ENCODE assay signal across 25 mouse cellular contexts in genomic region chr15:93601461-93602015, GRCm38 (mm10). TPM values are rescaled to one million over a fixed set of nuclear protein-coding genes. Genes with fewer than 3 reads are reported as not detected.
A peak's percentile ranks its signal among the peaks of the same experiment; 100 is the strongest.
DNase-seq lines count a peak whose midpoint lies in the region; ATAC-seq and TF ChIP-seq lines count a peak whose summit lies in the region.
"Had no signal": no experiment of that assay in that cellular context is flagged by ENCODE, and none has a peak within 500 bp of the region (broad histone marks: within the 10 kb centered on the region; RNA-seq: fewer than 3 reads in every experiment).

No protein-coding gene starts in this region.

- no peak for TF ChIP-seq RAD21 in CH12.LX (IDR thresholded peaks at IDR 0.05; ENCODE audit: low read depth, low read length)

- no peak for TF ChIP-seq POLR2A in CH12.LX (IDR thresholded peaks at IDR 0.05; ENCODE audit: low read depth, low read length)

- no peak for TF ChIP-seq EP300 in CH12.LX (IDR thresholded peaks at IDR 0.05; ENCODE audit: low read length)

- H3K4me1 ChIP-seq in intestine, embryonic 14.5 days (replicated peaks; ENCODE audit: control insufficient read depth, insufficient read depth, low read length) = peaks cover 6% of the 10 kb centered on the region; the same call in 1 of the 2 replicates
- peaks cover 3% of the 10 kb centered on the region; the same call in 1 of the 2 replicates for H3K4me1 ChIP-seq in intestine, embryonic 16.5 days (ENCODE audit: control insufficient read depth, insufficient read depth, low read length)
- no peaks in the 10 kb centered on the region for H3K4me1 ChIP-seq in CH12.LX (ENCODE audit: control insufficient read depth in 1 of 2, insufficient read depth in 2 of 2)

- no peak overlapping the region for H3K4me2 ChIP-seq in intestine, embryonic 14.5 days (ENCODE audit: low read length)
- no peak overlapping the region for H3K4me2 ChIP-seq in intestine, embryonic 16.5 days (ENCODE audit: low read depth, low read length)
- no peak overlapping the region for H3K4me2 ChIP-seq in CH12.LX (ENCODE audit: insufficient read depth, low read depth, poor library complexity, severe bottlenecking)
- H3K4me2 ChIP-seq: heart, embryonic 12.5 days; heart, embryonic 15.5 days; hindbrain, embryonic 14.5 days had no signal

- no peaks in the 10 kb centered on the region for H3K79me2 ChIP-seq in CH12.LX (replicated peaks; ENCODE audit: control insufficient read depth, extremely low read depth, insufficient read depth, poor library complexity, severe bottlenecking)

- WGBS in intestine, embryonic 14.5 days = 90% methylated on average over 13 of the region's 13 CpGs
- 93% methylated on average over 13 of the region's 13 CpGs for WGBS in intestine, embryonic 16.5 days

- dilution Hi-C loops in CH12.LX (cut with MboI; ENCODE audit: extremely low pct_ligation_motif_present, extremely low pct_unique_long_range_greater_than_20kb, low sequenced_read_pairs) = no loop called here

- H3K9ac ChIP-seq in intestine, embryonic 14.5 days (ENCODE audit: low read length) = no peak overlapping the region
- no peak overlapping the region for H3K9ac ChIP-seq in intestine, embryonic 16.5 days (ENCODE audit: low read depth, low read length)
- H3K9ac ChIP-seq in CH12.LX (ENCODE audit: insufficient read depth, low read depth) = no peak overlapping the region
- H3K9ac ChIP-seq: forebrain, postnatal 0 days; heart, embryonic 12.5 days; heart, embryonic 15.5 days; hindbrain, embryonic 14.5 days had no signal

- peak; percentile 28 for DNase-seq in intestine, embryonic 14.5 days (ENCODE audit: low spot score)
- DNase-seq in CH12.LX (ENCODE audit: extremely low read depth) = no peak
- DNase-seq in R1 (ENCODE audit: low read depth, low spot score) = peak; percentile 20
- no peak for DNase-seq in natural killer cell, adult 2 months (ENCODE audit: low spot score in 2 of 2)
- DNase-seq: adrenal gland, adult 8-10 months; adrenal gland, postnatal 25 days; cerebellum, adult 11-12 months; cerebellum, adult 8-10 months; cerebellum, postnatal 14 days; forebrain, postnatal 0 days; gastrocnemius, postnatal 25 days; heart, adult 2 months; heart, postnatal 10 days; heart, postnatal 4 days; kidney, adult 11 months had no signal

- no peaks in the 10 kb centered on the region for H3K9me3 ChIP-seq in intestine, embryonic 14.5 days (ENCODE audit: control insufficient read depth, low read length)
- no peaks in the 10 kb centered on the region for H3K9me3 ChIP-seq in intestine, embryonic 16.5 days (ENCODE audit: control insufficient read depth, low read length)
- H3K9me3 ChIP-seq in CH12.LX (replicated peaks; ENCODE audit: low read length) = peaks cover 11% of the 10 kb centered on the region
- H3K9me3 ChIP-seq: heart, embryonic 12.5 days; heart, embryonic 15.5 days had no signal

- TF ChIP-seq CTCF in CH12.LX (conservative IDR thresholded peaks at IDR 0.05 in 1 of 2, IDR thresholded peaks at IDR 0.05 in 1 of 2; ENCODE audit: low read depth in 2 of 2, low read length in 2 of 2) = no peak

- H3K36me3 ChIP-seq in intestine, embryonic 14.5 days (ENCODE audit: control insufficient read depth, insufficient read depth, low read length) = no peaks in the 10 kb centered on the region
- no peaks in the 10 kb centered on the region for H3K36me3 ChIP-seq in intestine, embryonic 16.5 days (ENCODE audit: control insufficient read depth, insufficient read depth, low read length)
- H3K36me3 ChIP-seq in CH12.LX (replicated peaks in 1 of 2; ENCODE audit: control insufficient read depth in 1 of 2, insufficient read depth in 1 of 2, low read length in 1 of 2) = no peaks in the 10 kb centered on the region
- H3K36me3 ChIP-seq: G1E; heart, embryonic 12.5 days; heart, embryonic 15.5 days had no signal

- no peak overlapping the region for H3K27ac ChIP-seq in intestine, embryonic 14.5 days (ENCODE audit: low read depth)
- H3K27ac ChIP-seq in intestine, embryonic 16.5 days (ENCODE audit: low read length) = no peak overlapping the region
- H3K27ac ChIP-seq in CH12.LX (ENCODE audit: insufficient read depth, low read depth) = no peak overlapping the region
- H3K27ac ChIP-seq: heart, adult 2 months; heart, embryonic 15.5 days; hindbrain, embryonic 14.5 days; hindbrain, postnatal 0 days had no signal

- ATAC-seq in intestine, embryonic 14.5 days (replicated peaks; ENCODE audit: low FRiP score, low TSS enrichment, low read depth) = no peak
- ATAC-seq in intestine, embryonic 16.5 days = no peak
- ATAC-seq in erythroid progenitor cell, adult 5-6 weeks (replicated peaks; ENCODE audit: low FRiP score, poor library complexity, severe bottlenecking) = no peak
- ATAC-seq: activated CD4-positive, CD25-positive, alpha-beta regulatory T cell, adult 4 months; forebrain, embryonic 14.5 days; forebrain, postnatal 0 days; hindbrain, postnatal 0 days; inflammation-experienced regulatory T-cells, adult 6 months had no signal

- no peaks in the 10 kb centered on the region for H3K27me3 ChIP-seq in intestine, embryonic 14.5 days (replicated peaks; ENCODE audit: control insufficient read depth, insufficient read depth, low read length)
- no peaks in the 10 kb centered on the region for H3K27me3 ChIP-seq in intestine, embryonic 16.5 days (replicated peaks; ENCODE audit: control insufficient read depth, insufficient read depth, low read length)
- H3K27me3 ChIP-seq in CH12.LX (replicated peaks) = no peaks in the 10 kb centered on the region
- H3K27me3 ChIP-seq: heart, embryonic 12.5 days; heart, embryonic 15.5 days had no signal

- in situ Hi-C loops in CH12.LX (cut with MboI; ENCODE audit: low pct_ligation_motif_present, low pct_unique_long_range_greater_than_20kb, low sequenced_read_pairs) = no loop called here

- no peak overlapping the region for H3K4me3 ChIP-seq in intestine, embryonic 14.5 days (ENCODE audit: low read depth, low read length)
- H3K4me3 ChIP-seq in intestine, embryonic 16.5 days (ENCODE audit: low read length) = no peak overlapping the region
- no peak overlapping the region for H3K4me3 ChIP-seq in CH12.LX (replicated peaks in 1 of 3; ENCODE audit: low read depth in 2 of 3, low read length in 2 of 3, poor library complexity in 1 of 3)
- H3K4me3 ChIP-seq: heart, adult 2 months; heart, embryonic 12.5 days; heart, embryonic 15.5 days had no signal

TF ChIP-seq in CH12.LX, 34 proteins besides CTCF, POLR2A, EP300 and RAD21:
- TF ChIP-seq ZMIZ1 (IDR thresholded peaks at IDR 0.05; ENCODE audit: low read depth, low read length) = no peak
- TF ChIP-seq USF1 (IDR thresholded peaks at IDR 0.05; ENCODE audit: low read depth, low read length) = peak; percentile 5; the same call in 1 of the 2 replicates
- TF ChIP-seq USF2 (conservative IDR thresholded peaks at IDR 0.05; ENCODE audit: low read depth, low read length) = peak; percentile 56
- no peak for TF ChIP-seq MEF2A (IDR thresholded peaks at IDR 0.05; ENCODE audit: borderline replicate concordance, low read depth, low read length)

RNA-seq across cellular contexts. Expression of gene Prickle1, which starts 5.8 kb away (rescaled TPM):
- 31.0 and 33.4 TPM in 2 replicates for polyA plus RNA-seq in intestine, embryonic 14.5 days (2014; fragmentation: Nextera tagmentation; extraction: Ambion mirVana)
- polyA plus RNA-seq in intestine, embryonic 16.5 days (2015; fragmentation: Nextera tagmentation; extraction: Ambion mirVana) = 18.1 TPM in 2 replicates
- total RNA-seq in CH12.LX (2012; rRNA removed) (0.46 and 0.64 TPM in 2 replicates), CH12.LX (2014; rRNA removed) (1.1 and 1.7 TPM in 2 replicates)
- 1.5 and 1.8 TPM in 2 replicates for polyA plus RNA-seq in CH12.LX (2012; ENCODE audit: insufficient read length, low read depth)
- 0.42 TPM in 1 of 2 replicates, not detected in the other for total RNA-seq in erythroid progenitor cell, adult 5-6 weeks (2015; ENCODE audit: low replicate concordance)
- total RNA-seq in erythroid progenitor cell, adult 5-6 weeks (2017; ENCODE audit: low replicate concordance) = not detected in 2 replicates
- polyA plus RNA-seq: G1E had no signal

Comparison
In these comparisons a context has a peak if more than half of its experiments do, and no peak if none do; other contexts are left out.
1. DNase-seq: peak in intestine, embryonic 14.5 days (single experiment) and R1 (single experiment); none in CH12.LX (single experiment) and natural killer cell, adult 2 months (0 of 2).